Mouse (Mus musculus) forebrain, embryonic 15.5 days (tissue): ENCODE data around the gene Fyn. TPM values are rescaled to one million over a fixed set of nuclear protein-coding genes. Genes with fewer than 3 reads are reported as not detected.
A peak's percentile ranks its signal among the peaks of the same experiment; 100 is the strongest.

ENCODE experiments used
- ATAC-seq: fragments of 200-750 bp; cut with Nextera tagmentation; replicated peaks from 2 replicates; pipeline ENCODE4 v1.8.0; 2017; ENCODE audit warnings: mild to moderate bottlenecking, moderate TSS enrichment, moderate library complexity
- H3K27ac ChIP-seq: fragments of 300-500 bp; sonication (generic); replicated peaks from 2 replicates; pipeline ENCODE4 v1.5.1; 2015; ENCODE audit warnings: mild to moderate bottlenecking, inconsistent platforms
- H3K27me3 ChIP-seq: fragments of 300-500 bp; sonication (generic); 2 replicates; pipeline ENCODE4 v1.6.1; 2015; ENCODE audit warnings: inconsistent platforms
- H3K36me3 ChIP-seq: fragments of 300-500 bp; sonication (generic); 2 replicates; pipeline ENCODE4 v1.6.1; 2015; ENCODE audit warnings: mild to moderate bottlenecking, inconsistent platforms
- H3K4me1 ChIP-seq: fragments of 300-500 bp; sonication (generic); 2 replicates; pipeline ENCODE4 v1.6.1; 2015; ENCODE audit warnings: inconsistent platforms
- H3K4me2 ChIP-seq: fragments of 300-500 bp; sonication (generic); replicated peaks from 2 replicates; pipeline ENCODE4 v1.6.1; 2015; ENCODE audit warnings: mild to moderate bottlenecking, inconsistent platforms
- H3K4me3 ChIP-seq: fragments of 300-500 bp; sonication (generic); 2 replicates; pipeline ENCODE4 v1.5.1; 2015; ENCODE audit warnings: mild to moderate bottlenecking, inconsistent platforms
- H3K9ac ChIP-seq: fragments of 300-500 bp; sonication (generic); replicated peaks from 2 replicates; pipeline ENCODE4 v1.6.1; 2015; ENCODE audit warnings: mild to moderate bottlenecking, inconsistent platforms
- H3K9me3 ChIP-seq: fragments of 300-500 bp; sonication (generic); 2 replicates; pipeline ENCODE4 v1.6.1; 2016; ENCODE audit warnings: inconsistent platforms
- WGBS: fragments of 180-500 bp; shearing (Covaris S2); methylation state at CpG from one replicate; pipeline ENCODE4 v1.1.7; 2015; ENCODE audit warnings: mixed read lengths; 5-methylcytosine and 5-hydroxymethylcytosine counted together
- polyA plus RNA-seq: library from polyadenylated mRNA; unstranded; fragments of >200 nt; fragmentation: Nextera tagmentation; extraction: Ambion mirVana; gene quantifications from 2 replicates; pipeline ENCODE4 v1.2.1, GENCODE M21; 2015

Gene Fyn
- 75.6 and 79.3 TPM in 2 replicates for polyA plus RNA-seq

DNA sequence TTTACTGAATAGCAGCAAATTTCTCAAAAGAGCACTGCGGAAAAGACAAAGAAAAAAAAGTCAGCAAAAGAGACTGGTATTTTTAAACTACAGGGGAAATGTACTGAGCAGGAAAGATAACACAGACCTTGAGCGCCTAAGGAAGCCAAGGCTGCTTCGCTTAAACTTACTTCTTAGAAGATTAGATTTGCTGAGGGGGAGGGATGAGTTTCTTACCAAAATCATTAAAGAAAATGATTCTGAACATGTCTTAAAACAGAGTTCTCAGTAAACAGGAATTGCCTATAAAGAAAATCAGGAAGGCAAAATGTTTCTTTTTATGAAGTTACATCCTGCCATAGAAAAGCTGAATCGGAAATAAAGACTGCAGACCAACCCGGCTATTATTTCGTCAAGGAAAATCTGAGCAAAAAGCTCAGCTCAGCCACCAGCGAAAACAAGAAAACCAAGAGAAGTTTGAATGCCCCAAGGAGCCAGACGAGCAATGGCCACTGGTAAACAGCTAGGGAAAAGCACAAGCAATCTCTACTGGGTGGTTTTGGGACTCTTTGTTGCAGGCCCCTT, at the start of gene Fyn:
Gene Fyn (plus strand): TSS at position 284 of the 564 bp plus-strand sequence.
- Histone ChIP-seq H3K9ac (peak within 1 kb of the TSS; percentile 97), H3K4me3 (peak within 1 kb of the TSS; percentile 92), H3K4me2 (peak within 1 kb of the TSS; percentile 58), H3K36me3 (no peaks in the 10 kb centered on the region), H3K9me3 (no peaks in the 10 kb centered on the region), H3K27me3 (no peaks in the 10 kb centered on the region), H3K27ac (peak within 1 kb of the TSS; percentile 97), H3K4me1 (peaks cover 34% of the 10 kb centered on the region)
- 34% methylated on average over 8 of the region's 8 CpGs for WGBS
- ATAC-seq, result no peak

DNA sequence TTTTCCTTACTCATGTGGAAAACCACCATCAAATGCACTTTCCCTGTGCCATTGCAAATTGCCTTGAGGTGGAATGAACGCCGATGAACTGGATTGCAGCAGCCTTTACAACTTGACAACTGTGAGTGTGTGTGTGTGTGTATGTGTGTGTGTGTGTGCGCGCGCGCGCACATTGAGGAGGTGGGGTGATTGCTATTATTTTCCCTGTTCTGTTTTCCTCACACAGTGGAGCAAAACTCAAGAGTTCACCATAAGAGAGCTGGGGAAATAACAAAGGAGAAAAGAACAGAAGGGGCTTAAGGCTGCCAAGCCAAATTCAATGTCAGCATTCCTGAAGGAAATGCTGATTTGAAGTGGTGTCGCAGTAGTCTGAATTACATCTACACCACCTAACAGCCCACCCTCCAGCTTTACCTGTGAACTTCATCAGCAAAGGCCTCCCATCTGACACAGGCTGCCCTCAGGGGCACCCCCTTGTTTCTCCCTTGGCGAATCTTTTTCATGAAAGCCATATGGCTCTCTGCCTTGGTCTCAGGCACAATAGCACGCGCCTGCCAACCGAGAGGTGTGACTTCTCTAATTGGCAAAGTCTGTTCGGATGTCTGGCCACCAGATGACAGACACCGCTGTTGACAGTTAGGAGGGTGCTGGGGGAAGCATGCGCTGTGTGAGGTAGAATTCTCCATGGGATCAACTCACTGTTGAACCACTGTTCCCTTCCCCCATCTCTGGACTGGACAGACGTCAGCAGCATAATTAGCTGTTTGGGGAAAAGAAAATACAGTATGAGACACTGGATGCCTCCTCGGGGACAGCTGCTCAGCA, 47.6 kb upstream of the Fyn start:
- ATAC-seq, result peak; percentile 95
- no peaks in the 10 kb centered on the region for H3K27me3 ChIP-seq
- WGBS, result 32% methylated on average over 17 of the region's 17 CpGs
- H3K27ac ChIP-seq, result peak overlapping the region; percentile 90
- no peaks in the 10 kb centered on the region for H3K36me3 ChIP-seq
- H3K4me1 ChIP-seq, result peaks cover 25% of the 10 kb centered on the region
- no peaks in the 10 kb centered on the region for H3K9me3 ChIP-seq
- H3K9ac ChIP-seq, result no peak overlapping the region
- peak overlapping the region; percentile 12; the same call in 1 of the 2 replicates for H3K4me2 ChIP-seq
- H3K4me3 ChIP-seq, result no peak overlapping the region

DNA sequence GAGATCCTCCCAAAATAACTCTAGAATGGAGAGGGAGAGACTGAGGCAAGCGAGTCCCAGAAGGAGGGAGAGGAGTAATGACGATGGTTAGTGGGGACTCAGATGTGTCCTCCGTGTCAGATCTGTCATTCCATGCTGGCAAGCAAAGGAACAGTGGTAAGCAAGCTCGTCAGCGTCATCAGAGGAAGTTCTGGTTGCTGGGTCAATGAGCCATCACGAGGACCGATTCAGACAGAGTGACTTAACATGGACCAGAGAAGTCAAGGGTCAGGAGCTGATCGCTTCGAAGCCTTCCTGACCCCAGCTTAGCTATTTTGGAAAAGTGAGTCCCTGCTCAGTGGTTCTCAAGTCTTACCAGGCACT, 47.1 kb upstream of the Fyn start:
- ATAC-seq, result no peak
- Histone ChIP-seq H3K9ac (no peak overlapping the region), H3K9me3 (no peaks in the 10 kb centered on the region), H3K4me1 (peaks cover 25% of the 10 kb centered on the region), H3K27ac (peak overlapping the region; percentile 90), H3K27me3 (no peaks in the 10 kb centered on the region), H3K4me3 (no peak overlapping the region), H3K4me2 (peak overlapping the region; percentile 7; the same call in 1 of the 2 replicates), H3K36me3 (no peaks in the 10 kb centered on the region)
- 69% methylated on average over 9 of the region's 9 CpGs for WGBS

DNA sequence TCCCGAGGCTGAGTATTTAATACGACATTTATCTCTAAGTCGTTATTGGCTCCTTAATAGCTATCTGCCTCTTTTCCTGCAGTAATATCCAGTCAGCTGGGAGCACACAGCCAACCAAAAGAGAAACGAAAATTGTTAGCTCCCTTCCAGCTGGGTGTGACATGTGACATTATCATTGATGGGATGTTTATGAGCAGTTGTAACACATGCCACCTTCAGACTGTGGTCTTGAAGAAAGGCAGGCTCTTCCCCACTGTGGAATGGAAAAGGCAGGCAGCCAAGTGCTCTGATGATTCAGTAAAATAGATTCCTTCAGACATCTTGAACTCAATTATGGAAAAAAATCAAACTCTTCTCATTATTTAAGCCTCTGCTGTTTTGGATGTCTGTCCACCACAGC, 46.5 kb upstream of the Fyn start:
- H3K4me2 ChIP-seq, result no peak overlapping the region
- no peak overlapping the region for H3K4me3 ChIP-seq
- 49% methylated on average over 4 of the region's 4 CpGs for WGBS
- H3K9me3 ChIP-seq, result no peaks in the 10 kb centered on the region
- H3K36me3 ChIP-seq, result no peaks in the 10 kb centered on the region
- H3K9ac ChIP-seq, result no peak overlapping the region
- H3K27me3 ChIP-seq, result no peaks in the 10 kb centered on the region
- peak overlapping the region; percentile 90 for H3K27ac ChIP-seq
- ATAC-seq, result no peak
- peaks cover 25% of the 10 kb centered on the region for H3K4me1 ChIP-seq

DNA sequence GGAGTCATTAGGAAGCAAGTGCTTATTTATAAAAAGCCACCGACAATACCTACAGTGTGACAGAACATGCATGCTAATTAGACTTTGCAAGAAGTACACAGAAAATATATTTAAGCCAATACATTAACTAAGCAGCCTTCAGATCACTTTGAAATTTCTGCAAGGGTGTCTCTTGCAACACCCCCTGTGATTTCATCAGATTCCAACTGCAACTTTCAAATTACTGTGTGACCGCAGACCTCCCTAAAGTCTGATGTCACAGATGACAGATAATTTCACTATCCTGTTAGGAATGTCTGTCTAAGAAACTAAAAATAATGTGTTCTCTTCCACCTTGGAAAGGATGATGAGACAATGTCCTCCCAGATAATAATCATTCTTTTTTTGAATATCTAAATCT, 44.4 kb upstream of the Fyn start:
- Histone ChIP-seq H3K9me3 (no peaks in the 10 kb centered on the region), H3K27ac (no peak overlapping the region), H3K27me3 (no peaks in the 10 kb centered on the region), H3K9ac (no peak overlapping the region), H3K4me2 (no peak overlapping the region), H3K4me1 (peaks cover 25% of the 10 kb centered on the region), H3K4me3 (no peak overlapping the region), H3K36me3 (no peaks in the 10 kb centered on the region)
- no peak for ATAC-seq
- WGBS, result 64% methylated on average over 2 of the region's 2 CpGs

DNA sequence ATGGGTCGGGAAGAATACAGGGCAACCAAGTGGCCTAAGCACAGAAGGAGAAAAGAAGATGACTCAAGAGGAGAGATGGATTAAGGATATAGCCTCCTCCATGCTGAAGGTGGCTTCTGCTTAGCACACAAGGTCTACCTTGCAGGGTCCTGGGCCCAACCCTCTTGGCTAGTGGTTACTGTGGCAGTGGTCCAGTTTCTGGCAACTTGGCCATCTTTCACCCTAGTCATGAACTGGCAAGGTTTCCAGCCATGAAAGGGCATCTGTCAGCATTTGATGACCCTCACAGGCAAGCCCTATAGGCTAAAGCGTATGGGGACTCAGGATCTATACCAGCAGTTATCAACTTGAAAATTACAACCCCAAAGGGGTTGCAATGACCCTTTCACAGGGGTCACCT, 40.0 kb upstream of the Fyn start:
- 93% methylated on average over 2 of the region's 2 CpGs for WGBS
- Histone ChIP-seq H3K27ac (no peak overlapping the region), H3K9me3 (0 out of 2 replicates have a peak, but pooled peaks cover 4% of the 10 kb centered on the region), H3K36me3 (no peaks in the 10 kb centered on the region), H3K4me3 (no peak overlapping the region), H3K9ac (no peak overlapping the region), H3K4me2 (no peak overlapping the region), H3K4me1 (peaks cover 4% of the 10 kb centered on the region; the same call in 1 of the 2 replicates), H3K27me3 (no peaks in the 10 kb centered on the region)
- ATAC-seq, result no peak

DNA sequence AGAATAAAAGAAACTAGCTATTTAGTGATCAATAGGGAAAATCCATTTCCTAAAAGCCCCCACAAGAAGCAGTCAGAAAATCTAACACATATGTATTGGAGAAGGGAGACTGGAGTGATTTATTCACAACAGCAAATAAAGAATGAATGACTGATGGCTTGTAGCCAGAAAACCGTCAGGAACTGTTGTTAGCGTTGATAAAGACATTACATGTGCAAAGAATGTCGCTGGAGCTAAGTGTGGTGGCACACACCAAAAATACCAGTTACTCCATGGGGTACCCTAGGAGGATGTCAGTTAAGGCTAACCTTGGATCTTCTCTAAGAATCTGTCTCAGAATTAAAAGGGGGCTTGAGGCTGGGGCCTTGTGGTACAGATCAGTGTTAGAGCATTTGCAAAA, 34.3 kb upstream of the Fyn start:
- peak; percentile 67 for ATAC-seq
- no peaks in the 10 kb centered on the region for H3K36me3 ChIP-seq
- H3K4me3 ChIP-seq, result no peak overlapping the region
- peak overlapping the region; percentile 41 for H3K27ac ChIP-seq
- no peak overlapping the region for H3K9ac ChIP-seq
- H3K27me3 ChIP-seq, result no peaks in the 10 kb centered on the region
- WGBS, result 10% methylated on average over 3 of the region's 3 CpGs
- peaks cover 11% of the 10 kb centered on the region for H3K4me1 ChIP-seq
- no peak overlapping the region for H3K4me2 ChIP-seq
- H3K9me3 ChIP-seq, result 0 out of 2 replicates have a peak, but pooled peaks cover 4% of the 10 kb centered on the region

DNA sequence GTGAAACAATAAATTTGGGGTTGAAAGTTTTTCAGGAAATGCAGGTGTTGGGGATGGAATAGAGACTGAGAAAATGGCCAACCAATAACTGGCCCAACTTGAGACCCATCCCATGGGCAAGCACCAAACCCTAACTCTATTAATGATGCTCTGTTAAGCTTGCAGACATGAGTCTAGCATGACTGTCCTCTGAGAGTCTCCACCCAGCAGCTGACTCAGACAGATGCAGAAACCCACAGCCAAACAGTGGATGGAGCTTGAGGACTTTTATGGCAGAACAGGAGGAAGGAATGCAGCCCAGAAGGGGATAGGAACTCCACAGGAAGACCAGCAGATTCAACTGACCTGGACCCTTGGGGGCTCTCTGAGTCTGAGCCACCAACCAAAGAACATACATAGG, 32.8 kb upstream of the Fyn start:
- ATAC-seq, result no peak
- 0 out of 2 replicates have a peak, but pooled peaks cover 4% of the 10 kb centered on the region for H3K9me3 ChIP-seq
- H3K36me3 ChIP-seq, result no peaks in the 10 kb centered on the region
- no peak overlapping the region for H3K27ac ChIP-seq
- H3K27me3 ChIP-seq, result no peaks in the 10 kb centered on the region
- H3K9ac ChIP-seq, result no peak overlapping the region
- no peak overlapping the region for H3K4me3 ChIP-seq
- H3K4me1 ChIP-seq, result peaks cover 11% of the 10 kb centered on the region
- no peak overlapping the region for H3K4me2 ChIP-seq

DNA sequence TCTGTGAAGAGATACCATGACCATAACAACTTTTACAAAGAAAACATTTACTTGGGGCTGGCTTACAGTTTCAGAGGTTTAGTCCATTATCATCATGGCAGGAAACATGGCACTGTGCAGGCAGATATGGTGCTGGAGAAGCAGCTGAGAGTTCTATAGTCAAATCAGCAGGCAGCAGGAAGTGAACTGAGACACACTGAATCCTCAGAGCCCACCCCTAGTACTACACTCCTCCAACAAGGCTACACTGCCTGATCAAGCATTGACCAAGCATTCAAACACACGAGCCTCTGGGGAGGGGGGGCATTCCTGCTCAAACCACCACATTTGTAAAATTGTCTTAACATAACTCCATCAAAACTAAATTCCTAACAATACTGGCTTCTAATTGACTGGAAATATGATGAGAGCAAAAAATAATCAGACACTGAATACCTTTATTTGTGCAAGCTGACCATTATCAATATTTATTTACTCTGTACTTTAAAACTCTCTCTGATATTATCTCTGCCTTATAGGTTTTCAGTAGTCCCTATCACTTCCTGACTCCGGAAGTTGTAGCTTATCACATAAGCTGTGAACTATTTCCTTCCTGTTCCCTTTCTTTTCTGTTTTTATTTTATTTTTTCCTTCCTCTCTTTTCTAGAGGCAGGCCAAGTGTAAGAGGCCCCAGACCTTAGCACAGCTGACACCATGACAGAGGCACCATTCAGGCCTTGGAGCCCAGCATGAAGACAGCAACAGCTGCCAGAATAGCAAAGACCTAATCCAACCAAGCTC, 29.3 kb upstream of the Fyn start:
- Histone ChIP-seq H3K27ac (no peak overlapping the region), H3K36me3 (no peaks in the 10 kb centered on the region), H3K4me2 (no peak overlapping the region), H3K27me3 (no peaks in the 10 kb centered on the region), H3K4me1 (peaks cover 3% of the 10 kb centered on the region), H3K4me3 (no peak overlapping the region), H3K9me3 (no peaks in the 10 kb centered on the region), H3K9ac (no peak overlapping the region)
- 90% methylated on average over 2 of the region's 2 CpGs for WGBS
- no peak for ATAC-seq

DNA sequence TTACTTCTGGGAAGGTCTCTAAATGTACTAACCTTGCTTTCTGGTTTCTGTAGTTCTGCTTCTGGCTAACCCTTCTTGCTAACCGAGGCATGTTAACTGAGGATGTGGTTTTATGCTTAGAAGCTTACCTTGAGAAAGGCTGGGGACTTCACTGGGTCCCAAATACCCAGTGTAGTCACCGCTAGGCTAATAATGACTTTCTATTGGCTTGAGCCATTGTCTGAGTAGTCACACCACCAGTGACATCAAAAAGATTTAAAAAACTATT, 28.8 kb upstream of the Fyn start:
- Histone ChIP-seq H3K9ac (no peak overlapping the region), H3K4me2 (no peak overlapping the region), H3K27ac (no peak overlapping the region), H3K36me3 (no peaks in the 10 kb centered on the region), H3K27me3 (no peaks in the 10 kb centered on the region), H3K9me3 (no peaks in the 10 kb centered on the region), H3K4me1 (no peaks in the 10 kb centered on the region), H3K4me3 (no peak overlapping the region)
- WGBS, result 84% methylated on average over 2 of the region's 2 CpGs
- ATAC-seq, result no peak

DNA sequence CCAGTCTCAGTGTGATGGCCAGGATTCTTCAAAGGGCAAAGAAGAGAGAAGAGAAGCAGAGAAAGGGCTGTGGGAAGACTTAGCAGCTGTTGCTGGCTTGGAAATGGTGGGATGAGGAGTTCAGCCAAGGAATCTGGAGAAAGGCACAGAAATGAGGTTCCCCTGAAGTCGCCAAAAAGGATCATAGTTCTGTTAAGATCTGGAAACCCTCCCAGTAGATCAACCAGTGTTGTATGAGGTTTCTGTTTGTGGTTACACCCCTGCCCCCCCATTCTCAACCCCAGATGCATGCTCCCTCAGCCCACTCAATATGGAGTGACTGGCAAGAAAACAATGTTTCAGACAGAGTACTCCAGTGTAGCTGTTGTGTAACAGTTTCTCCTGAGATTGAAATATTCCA, 25.1 kb upstream of the Fyn start:
- no peak for ATAC-seq

DNA sequence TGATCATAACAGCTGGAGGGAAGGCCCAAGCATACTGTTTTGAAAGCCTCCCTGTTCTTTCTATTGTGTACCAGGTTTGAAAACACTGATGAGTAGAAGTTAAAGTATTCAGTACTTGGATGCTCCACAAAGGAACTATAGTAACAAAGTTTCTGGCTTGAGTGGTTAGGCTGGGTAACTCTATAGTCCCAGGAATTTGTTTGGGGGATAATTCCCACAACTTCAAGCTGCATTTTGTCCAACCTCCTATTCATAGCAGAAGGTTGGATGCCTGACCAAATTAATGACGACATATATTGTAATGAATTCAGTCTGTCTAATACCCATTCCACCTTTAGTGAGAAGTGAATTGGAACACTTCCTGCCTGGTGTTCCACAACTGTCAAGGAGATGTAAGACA, 22.7 kb upstream of the Fyn start:
- Histone ChIP-seq H3K9me3 (no peaks in the 10 kb centered on the region), H3K4me3 (no peak overlapping the region), H3K36me3 (no peaks in the 10 kb centered on the region), H3K9ac (no peak overlapping the region), H3K4me1 (peaks cover 7% of the 10 kb centered on the region; the same call in 1 of the 2 replicates), H3K4me2 (no peak overlapping the region), H3K27ac (no peak overlapping the region), H3K27me3 (no peaks in the 10 kb centered on the region)
- no peak for ATAC-seq
- WGBS, result 32% methylated on average over 1 of the region's 1 CpGs

More for the DNA sequence above, 25.1 kb upstream of the Fyn start:
- 73% methylated on average over 1 of the region's 1 CpGs for WGBS
- Histone ChIP-seq H3K27ac (no peak overlapping the region), H3K36me3 (no peaks in the 10 kb centered on the region), H3K9me3 (no peaks in the 10 kb centered on the region), H3K9ac (no peak overlapping the region), H3K27me3 (no peaks in the 10 kb centered on the region), H3K4me3 (no peak overlapping the region), H3K4me1 (no peaks in the 10 kb centered on the region), H3K4me2 (no peak overlapping the region)
